Mouse (Mus musculus) hindbrain, embryonic 16.5 days (tissue): Measurements from ENCODE around the gene Ccdc87. TPM values are rescaled to one million over a fixed set of nuclear protein-coding genes. Genes with fewer than 3 reads are reported as not detected.

Experiments used
- ATAC-seq: fragments of 200-750 bp; cut with Nextera tagmentation; 2 replicates; pipeline ENCODE4 v1.8.0; 2017; ENCODE audit warnings: moderate TSS enrichment, moderate library complexity
- H3K27ac ChIP-seq: fragments of 300-500 bp; sonication (generic); 2 replicates; pipeline ENCODE4 v1.5.1; 2014; ENCODE audit warnings: low read depth, mild to moderate bottlenecking, control low read depth, low read length, moderate library complexity
- H3K27me3 ChIP-seq: fragments of 300-500 bp; sonication (generic); replicated peaks from 2 replicates; pipeline ENCODE4 v1.6.1; 2014; ENCODE audit warnings: low read length; ENCODE audit not compliant: control insufficient read depth, insufficient read depth
- H3K36me3 ChIP-seq: fragments of 300-500 bp; sonication (generic); 2 replicates; pipeline ENCODE4 v1.6.1; 2014; ENCODE audit warnings: mild to moderate bottlenecking, low read length, moderate library complexity, mixed read lengths; ENCODE audit not compliant: control insufficient read depth, insufficient read depth
- H3K4me1 ChIP-seq: fragments of 300-500 bp; sonication (generic); 2 replicates; pipeline ENCODE4 v1.6.1; 2014; ENCODE audit warnings: low read depth, low read length; ENCODE audit not compliant: control insufficient read depth, insufficient read depth
- H3K4me2 ChIP-seq: fragments of 300-500 bp; sonication (generic); 2 replicates; pipeline ENCODE4 v1.6.1; 2014; ENCODE audit warnings: mild to moderate bottlenecking, low read length, control low read depth, moderate library complexity
- H3K4me3 ChIP-seq: fragments of 300-500 bp; sonication (generic); 2 replicates; pipeline ENCODE4 v1.5.1; 2014; ENCODE audit warnings: mild to moderate bottlenecking, low read length, control low read depth, moderate library complexity
- H3K9ac ChIP-seq: fragments of 300-500 bp; sonication (generic); 2 replicates; pipeline ENCODE4 v1.6.1; 2014; ENCODE audit warnings: low read depth, mild to moderate bottlenecking, control low read depth, low read length, moderate library complexity
- H3K9me3 ChIP-seq: fragments of 300-500 bp; sonication (generic); 2 replicates; pipeline ENCODE4 v1.6.1; 2014; ENCODE audit warnings: mild to moderate bottlenecking, low read length, moderate library complexity; ENCODE audit not compliant: control insufficient read depth
- WGBS: fragments of 180-500 bp; shearing (Covaris S2); extraction: QIAGEN DNeasy Blood & Tissue Kit; methylation state at CpG from one replicate; pipeline ENCODE4 v1.1.7; 2014; 5-methylcytosine and 5-hydroxymethylcytosine counted together
- polyA plus RNA-seq: library from polyadenylated mRNA; unstranded; fragments of >200 nt; fragmentation: Nextera tagmentation; extraction: Ambion mirVana; gene quantifications from 2 replicates; pipeline ENCODE4 v1.2.1, GENCODE M21; 2015

Gene Ccdc87
- polyA plus RNA-seq: 0.57 and 0.74 TPM in 2 replicates

GRCm38 (mm10) chr19:4839149-4839548, at the start of gene Ccdc87, which contains the start of gene Ccs:
TSS of gene Ccdc87 (plus strand) at chr19:4839366.
TSS of gene Ccs (minus strand) at chr19:4839332.
- Histone ChIP-seq H3K27ac (0 out of 2 replicates have a peak within 1 kb of the TSS, but pooled peaks have one; percentile 24), H3K4me1 (peaks cover 14% of the 10 kb centered on the region), H3K27me3 (peaks cover 19% of the 10 kb centered on the region), H3K9me3 (no peaks in the 10 kb centered on the region), H3K4me3 (peak within 1 kb of the TSS; percentile 69), H3K4me2 (peak within 1 kb of the TSS; percentile 99), H3K36me3 (no peaks in the 10 kb centered on the region), H3K9ac (peak within 1 kb of the TSS; percentile 68)
- 0% methylated on average over 25 of the region's 25 CpGs for WGBS
- peak; percentile 99 for ATAC-seq

DNA sequence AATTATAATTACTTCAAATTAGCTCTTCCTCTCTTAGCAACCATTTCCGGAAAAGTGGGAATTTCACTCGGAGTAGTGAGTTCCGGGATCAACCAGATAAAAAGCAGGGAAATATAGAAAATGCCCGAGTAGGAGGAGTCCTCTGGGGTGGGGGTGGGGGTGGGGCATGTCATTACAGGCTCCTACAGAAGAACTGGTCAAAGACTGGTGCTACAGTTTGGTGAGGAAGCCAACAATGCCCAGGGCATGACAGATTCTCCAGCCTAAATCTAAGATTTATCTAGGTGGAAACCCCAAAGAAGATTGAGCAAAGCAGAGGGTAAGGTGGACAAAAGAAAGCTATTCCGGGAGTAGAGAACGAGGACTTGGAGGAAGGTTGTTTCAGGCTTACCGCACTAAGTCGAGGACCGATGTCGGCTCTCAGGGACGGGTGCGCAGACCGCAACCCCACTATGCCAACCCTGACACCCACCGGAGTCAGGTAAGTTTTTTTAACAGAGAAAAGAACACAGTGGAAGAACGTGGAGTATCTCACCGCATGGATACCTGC, 45.8 kb upstream of the Ccdc87 start:
- Histone ChIP-seq H3K27ac (peak overlapping the region; percentile 63), H3K4me3 (peak overlapping the region; percentile 53), H3K9me3 (no peaks in the 10 kb centered on the region), H3K4me2 (peak overlapping the region; percentile 85), H3K27me3 (no peaks in the 10 kb centered on the region), H3K9ac (peak overlapping the region; percentile 68), H3K36me3 (peaks cover 7% of the 10 kb centered on the region), H3K4me1 (peaks cover 40% of the 10 kb centered on the region)
- 2% methylated on average over 16 of the region's 16 CpGs for WGBS
- ATAC-seq: peak; percentile 18; the same call in 1 of the 2 replicates

DNA sequence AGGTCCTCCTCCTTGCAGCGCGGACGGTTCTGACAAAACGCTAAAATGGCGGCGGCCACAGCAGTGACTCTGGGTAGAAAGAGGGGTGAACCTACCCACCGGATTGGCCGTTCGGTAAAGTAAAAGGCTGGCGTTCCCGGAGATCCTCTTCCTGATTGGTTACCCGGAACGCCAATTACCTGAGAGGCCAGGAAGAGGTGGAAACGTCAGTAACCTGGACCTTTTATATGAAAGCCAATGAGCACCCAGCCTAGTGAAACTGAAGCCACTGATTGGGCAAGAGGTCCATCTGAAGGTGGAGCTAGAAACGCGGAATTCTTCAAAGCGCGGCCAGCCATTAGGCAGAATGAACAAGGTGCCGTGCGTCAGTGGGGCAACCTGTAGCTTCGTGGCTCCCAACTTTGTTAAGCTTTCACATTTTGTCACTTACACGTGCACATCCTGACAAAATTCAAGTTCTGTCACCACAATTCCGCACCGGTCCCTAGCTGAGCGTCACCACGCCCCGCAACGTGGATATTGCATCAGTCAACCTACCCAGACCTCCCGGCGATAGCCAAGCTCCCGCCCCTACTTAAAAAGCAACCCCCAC, 45.2 kb upstream of the Ccdc87 start, which contains the start of gene Rbm4:
Gene Rbm4, minus strand, starts transcription at position 71 of the 592 bp plus-strand sequence.
- under 1% methylated on average over 31 of the region's 31 CpGs for WGBS
- Histone ChIP-seq H3K27ac (peak within 1 kb of the TSS; percentile 63), H3K4me3 (peak within 1 kb of the TSS; percentile 53), H3K4me2 (peak within 1 kb of the TSS; percentile 85), H3K27me3 (no peaks in the 10 kb centered on the region), H3K9me3 (no peaks in the 10 kb centered on the region), H3K9ac (peak within 1 kb of the TSS; percentile 68), H3K36me3 (peaks cover 9% of the 10 kb centered on the region), H3K4me1 (peaks cover 36% of the 10 kb centered on the region)
- peak; percentile 99 for ATAC-seq

- 87% methylated on average over 1 of the region's 1 CpGs for WGBS
- Histone ChIP-seq H3K4me2 (no peak overlapping the region), H3K27me3 (no peaks in the 10 kb centered on the region), H3K27ac (no peak overlapping the region), H3K36me3 (peaks cover 20% of the 10 kb centered on the region), H3K9ac (no peak overlapping the region), H3K4me1 (peaks cover 19% of the 10 kb centered on the region), H3K4me3 (no peak overlapping the region), H3K9me3 (no peaks in the 10 kb centered on the region)
- ATAC-seq: no peak
Measured at GRCm38 (mm10) chr19:4795929-4796328, 43.2 kb upstream of the Ccdc87 start.

DNA sequence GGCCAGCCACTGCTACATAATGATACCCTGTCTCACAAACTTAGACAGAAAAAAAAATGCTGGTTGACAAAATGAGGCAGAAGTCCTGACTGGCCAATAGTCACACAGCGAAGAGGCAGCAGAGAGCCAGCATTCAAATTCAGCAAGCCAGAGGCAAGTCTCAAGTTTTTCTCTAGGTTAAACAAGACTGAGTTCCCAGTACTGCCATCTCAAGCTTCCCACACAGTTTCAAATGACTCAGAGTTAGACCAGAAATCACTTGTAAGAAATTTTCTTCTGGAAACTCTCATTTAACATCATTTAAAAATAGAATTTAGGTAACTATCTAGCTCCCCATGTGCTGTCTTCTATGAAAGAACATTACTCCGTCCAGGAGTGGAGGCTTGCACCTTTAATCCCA, 41.3 kb upstream of the Ccdc87 start:
- Histone ChIP-seq H3K9ac (no peak overlapping the region), H3K36me3 (peaks cover 24% of the 10 kb centered on the region)
- 92% methylated on average over 2 of the region's 2 CpGs for WGBS

GRCm38 (mm10) chr19:4799083-4799482, 40.1 kb upstream of the Ccdc87 start:
- H3K9me3 ChIP-seq: no peaks in the 10 kb centered on the region
- no peak for ATAC-seq

More for the DNA sequence above, 41.3 kb upstream of the Ccdc87 start:
- Histone ChIP-seq H3K27me3 (no peaks in the 10 kb centered on the region), H3K4me1 (peaks cover 5% of the 10 kb centered on the region), H3K4me3 (no peak overlapping the region), H3K9me3 (no peaks in the 10 kb centered on the region), H3K27ac (no peak overlapping the region), H3K4me2 (no peak overlapping the region)
- ATAC-seq: no peak

DNA sequence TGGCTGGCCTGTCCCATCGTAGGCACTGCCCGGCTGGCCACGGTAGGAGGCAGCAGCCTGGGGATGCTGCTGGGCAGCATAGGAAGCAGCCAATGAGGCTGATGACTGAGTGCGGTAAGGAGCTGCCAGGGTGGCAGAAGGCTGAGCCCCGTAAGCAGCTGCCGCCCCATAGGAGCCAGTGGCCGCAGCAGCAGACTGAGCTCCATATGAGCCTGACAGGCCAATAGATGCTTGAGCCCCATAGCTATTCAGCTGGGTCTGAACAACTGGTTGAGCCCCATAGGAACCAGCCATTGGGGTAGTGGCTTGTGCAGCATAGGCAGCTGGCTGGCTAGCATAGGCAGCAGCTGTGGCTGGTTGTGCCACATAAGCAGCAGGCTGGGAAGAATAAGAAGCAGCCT, 36.5 kb upstream of the Ccdc87 start:
- peak; percentile 59 for ATAC-seq
- H3K4me2 ChIP-seq: no peak overlapping the region
- no peaks in the 10 kb centered on the region for H3K9me3 ChIP-seq
- H3K4me3 ChIP-seq: no peak overlapping the region
- no peaks in the 10 kb centered on the region for H3K27me3 ChIP-seq
- H3K4me1 ChIP-seq: no peaks in the 10 kb centered on the region; the same call in 1 of the 2 replicates
- H3K9ac ChIP-seq: no peak overlapping the region
- H3K36me3 ChIP-seq: peaks cover 31% of the 10 kb centered on the region
- 79% methylated on average over 7 of the region's 7 CpGs for WGBS
- no peak overlapping the region for H3K27ac ChIP-seq

More at GRCm38 (mm10) chr19:4799083-4799482, 40.1 kb upstream of the Ccdc87 start:
- H3K27me3 ChIP-seq: no peaks in the 10 kb centered on the region
- H3K4me1 ChIP-seq: peaks cover 3% of the 10 kb centered on the region; the same call in 1 of the 2 replicates
- peaks cover 31% of the 10 kb centered on the region for H3K36me3 ChIP-seq
- H3K4me3 ChIP-seq: no peak overlapping the region
- no peak overlapping the region for H3K27ac ChIP-seq
- no peak overlapping the region for H3K4me2 ChIP-seq
- no peak overlapping the region for H3K9ac ChIP-seq
- 91% methylated on average over 5 of the region's 5 CpGs for WGBS

- Histone ChIP-seq H3K27ac (no peak overlapping the region), H3K4me3 (no peak overlapping the region), H3K9ac (no peak overlapping the region), H3K9me3 (no peaks in the 10 kb centered on the region), H3K36me3 (peaks cover 31% of the 10 kb centered on the region), H3K27me3 (no peaks in the 10 kb centered on the region), H3K4me2 (no peak overlapping the region), H3K4me1 (peaks cover under 1% of the 10 kb centered on the region)
- 74% methylated on average over 10 of the region's 10 CpGs for WGBS
- ATAC-seq: no peak
Measured at GRCm38 (mm10) chr19:4803283-4803682, 35.9 kb upstream of the Ccdc87 start.

- Histone ChIP-seq H3K4me1 (peaks cover 17% of the 10 kb centered on the region), H3K4me3 (peak overlapping the region; percentile 93), H3K9me3 (no peaks in the 10 kb centered on the region), H3K36me3 (no peaks in the 10 kb centered on the region), H3K27me3 (no peaks in the 10 kb centered on the region), H3K27ac (peak overlapping the region; percentile 97), H3K4me2 (peak overlapping the region; percentile 94), H3K9ac (peak overlapping the region; percentile 71)
- under 1% methylated on average over 14 of the region's 14 CpGs for WGBS
- no peak for ATAC-seq
Measured at GRCm38 (mm10) chr19:4810309-4810708, 28.9 kb upstream of the Ccdc87 start.
